Mouse (Mus musculus) adrenal gland, adult 2 months (tissue): ENCODE measurements at regions not wholly inside any gene's neighbourhood (a gene's known extent, or its start where the extent isn't known, plus 50 kb on each side); places are given as distances from the start of the nearest gene placed in this dataset.
"Not testable (repeated sequence)": the region's sequence is repeated elsewhere in the genome, so short reads cannot be mapped to it uniquely, and the experiment has no call there.

Source experiments
- DNase-seq: peaks from one replicate; pipeline ENCODE4 v3.0.0; 2021

GRCm38 (mm10) chr5:52010426-52010825, 179.9 kb downstream of the Dhx15 start:
- DNase-seq, result no peak

GRCm38 (mm10) chr5:52008942-52009341, 181.4 kb downstream of the Dhx15 start:
- no peak for DNase-seq

GRCm38 (mm10) chr5:52006843-52007242, 183.5 kb downstream of the Dhx15 start:
- no peak for DNase-seq

- no peak for DNase-seq
Measured at GRCm38 (mm10) chr5:51990847-51991610, 199.3 kb downstream of the Dhx15 start.

- no peak for DNase-seq
Measured at GRCm38 (mm10) chr5:51989396-51989795, 200.9 kb downstream of the Dhx15 start.

GRCm38 (mm10) chr5:51988913-51989312, 201.4 kb downstream of the Dhx15 start:
- no peak for DNase-seq

- no peak for DNase-seq
Measured at GRCm38 (mm10) chr5:51984966-51985365, 205.3 kb downstream of the Dhx15 start.

GRCm38 (mm10) chr5:51982780-51983179, 207.5 kb downstream of the Dhx15 start:
- DNase-seq, result no peak

GRCm38 (mm10) chr5:51980901-51981300, 209.4 kb downstream of the Dhx15 start:
- DNase-seq, result no peak

GRCm38 (mm10) chr5:51952499-51952898, 237.8 kb downstream of the Dhx15 start:
- DNase-seq, result no peak

GRCm38 (mm10) chr5:51949996-51950395, 240.3 kb downstream of the Dhx15 start:
- DNase-seq, result no peak

GRCm38 (mm10) chr5:51946062-51946461, 244.3 kb downstream of the Dhx15 start:
- no peak for DNase-seq

- DNase-seq, result not testable (repeated sequence)
Measured at GRCm38 (mm10) chr5:51941925-51942291, 248.4 kb downstream of the Dhx15 start.

- DNase-seq, result no peak
Measured at GRCm38 (mm10) chr5:51941255-51941924, 248.9 kb downstream of the Dhx15 start.

GRCm38 (mm10) chr5:51938845-51939244, 251.5 kb downstream of the Dhx15 start:
- no peak for DNase-seq

GRCm38 (mm10) chr5:51937320-51937719, 253.0 kb downstream of the Dhx15 start:
- no peak for DNase-seq

- no peak for DNase-seq
Measured at GRCm38 (mm10) chr5:51935391-51936354, 254.6 kb downstream of the Dhx15 start.

- DNase-seq, result no peak
Measured at GRCm38 (mm10) chr5:51934910-51935309, 255.4 kb downstream of the Dhx15 start.

- DNase-seq, result no peak
Measured at GRCm38 (mm10) chr5:51933331-51933730, 257.0 kb downstream of the Dhx15 start.

- DNase-seq, result no peak
Measured at GRCm38 (mm10) chr5:51930416-51930815, 259.9 kb downstream of the Dhx15 start.

GRCm38 (mm10) chr5:51928801-51929200, 261.5 kb downstream of the Dhx15 start:
- no peak for DNase-seq

GRCm38 (mm10) chr5:51923417-51923816, 266.9 kb downstream of the Dhx15 start:
- DNase-seq, result no peak

- DNase-seq, result no peak
Measured at GRCm38 (mm10) chr5:51922973-51923372, 267.3 kb downstream of the Dhx15 start.
